Mouse (Mus musculus): ENCODE measurements around the gene Kalrn. TPM values are rescaled to one million over a fixed set of nuclear protein-coding genes. Genes with fewer than 3 reads are reported as not detected.

The Kalrn gene
- total RNA-seq, 2 experiments from 2014 or later, result 23.0 to 24.1 TPM

- DNase-seq (ENCODE audit: low spot score in 2 of 2), result peak; percentile 18 to 24
Measured at GRCm38 (mm10) chr16:34440994-34441414, 132.3 kb downstream of the Kalrn start.

GRCm38 (mm10) chr16:34440019-34440615 is 133.2 kb downstream of the Kalrn start:
- DNase-seq (ENCODE audit: low spot score in 2 of 2), result no peak

GRCm38 (mm10) chr16:34430131-34430530 is 143.2 kb downstream of the Kalrn start:
- no peak for DNase-seq (ENCODE audit: low spot score in 2 of 2)

- no peak for DNase-seq (ENCODE audit: low spot score in 2 of 2)
Measured at GRCm38 (mm10) chr16:34427654-34428053, 145.7 kb downstream of the Kalrn start.

GRCm38 (mm10) chr16:34421473-34421872 is 151.9 kb downstream of the Kalrn start:
- no peak for DNase-seq (ENCODE audit: low spot score in 2 of 2)

GRCm38 (mm10) chr16:34417966-34418365 is 155.4 kb downstream of the Kalrn start:
- no peak for DNase-seq (ENCODE audit: low spot score in 2 of 2)

GRCm38 (mm10) chr16:34417383-34417782 is 155.9 kb downstream of the Kalrn start:
- DNase-seq (ENCODE audit: low spot score in 2 of 2), result no peak

- no peak for DNase-seq (ENCODE audit: low spot score in 2 of 2)
Measured at GRCm38 (mm10) chr16:34414581-34414980, 158.8 kb downstream of the Kalrn start.

- no peak for DNase-seq (ENCODE audit: low spot score in 2 of 2)
Measured at GRCm38 (mm10) chr16:34413868-34414333, 159.4 kb downstream of the Kalrn start.

- no peak for DNase-seq (ENCODE audit: low spot score in 2 of 2)
Measured at GRCm38 (mm10) chr16:34407036-34407435, 166.3 kb downstream of the Kalrn start.

- DNase-seq (ENCODE audit: low spot score in 2 of 2), result no peak
Measured at GRCm38 (mm10) chr16:34405094-34405493, 168.2 kb downstream of the Kalrn start.

GRCm38 (mm10) chr16:34401216-34401615 is 172.1 kb downstream of the Kalrn start:
- DNase-seq (ENCODE audit: low spot score in 2 of 2), result no peak

GRCm38 (mm10) chr16:34400102-34400728 is 173.1 kb downstream of the Kalrn start:
- DNase-seq (ENCODE audit: low spot score in 2 of 2), result peak; percentile 22 to 48

GRCm38 (mm10) chr16:34395221-34395811 is 178.0 kb downstream of the Kalrn start:
- no peak for DNase-seq (ENCODE audit: low spot score in 2 of 2)

- no peak for DNase-seq (ENCODE audit: low spot score in 2 of 2)
Measured at GRCm38 (mm10) chr16:34389520-34390271, 183.6 kb downstream of the Kalrn start.

GRCm38 (mm10) chr16:34388871-34389270 is 184.5 kb downstream of the Kalrn start:
- no peak for DNase-seq (ENCODE audit: low spot score in 2 of 2)

GRCm38 (mm10) chr16:34385065-34385464 is 188.3 kb downstream of the Kalrn start:
- DNase-seq (ENCODE audit: low spot score in 2 of 2), result no peak

- DNase-seq (ENCODE audit: low spot score in 2 of 2), result no peak
Measured at GRCm38 (mm10) chr16:34382992-34383391, 190.3 kb downstream of the Kalrn start.

- no peak for DNase-seq (ENCODE audit: low spot score in 2 of 2)
Measured at GRCm38 (mm10) chr16:34376166-34376857, 197.0 kb downstream of the Kalrn start.

- no peak for DNase-seq (ENCODE audit: low spot score in 2 of 2)
Measured at GRCm38 (mm10) chr16:34373519-34373918, 199.8 kb downstream of the Kalrn start.

- no peak for DNase-seq (ENCODE audit: low spot score in 2 of 2)
Measured at GRCm38 (mm10) chr16:34372103-34372741, 201.1 kb downstream of the Kalrn start.
